Mouse (Mus musculus): ENCODE data around the gene Hcar1. TPM values are rescaled to one million over a fixed set of nuclear protein-coding genes. Genes with fewer than 3 reads are reported as not detected.
A peak's percentile ranks its signal among the peaks of the same experiment; 100 is the strongest.

The Hcar1 gene
- total RNA-seq, 2 experiments from 2014 or later: 0.54 to 0.69 TPM

- DNase-seq: no peak
- intact Hi-C loops (cut with DNase I): no loop called here
Measured at GRCm38 (mm10) chr5:123866457-123866856, 13.4 kb downstream of the Hcar1 start.

- intact Hi-C loops (cut with DNase I): no loop called here
Measured at GRCm38 (mm10) chr5:123865365-123865764, 14.5 kb downstream of the Hcar1 start, which contains the start of gene Hcar2. Gene Hcar2, minus strand, starts transcription at chr5:123865499.

DNA sequence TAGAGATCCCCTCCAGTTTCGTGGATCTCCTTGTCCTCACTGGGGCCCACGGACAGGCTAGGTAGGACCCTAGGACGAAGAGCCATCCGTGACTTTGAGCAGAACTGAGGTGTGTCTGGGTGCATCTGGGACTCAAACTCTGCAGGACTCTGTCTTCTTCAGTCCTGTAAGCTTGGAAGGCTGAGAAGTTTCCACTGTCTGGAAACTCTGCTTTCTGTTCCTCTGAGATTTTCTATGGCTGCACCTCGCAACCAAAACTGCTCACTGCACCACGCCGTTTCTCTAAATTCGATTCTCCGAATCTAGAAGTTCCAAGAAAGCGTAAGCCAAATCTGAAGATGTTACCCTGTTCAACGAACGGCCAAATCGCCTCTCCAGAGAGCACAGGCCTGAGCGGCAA, 15.9 kb downstream of the Hcar1 start:
- intact Hi-C loops (cut with DNase I): no loop called here
- DNase-seq: no peak

More at GRCm38 (mm10) chr5:123865365-123865764, 14.5 kb downstream of the Hcar1 start, which contains the start of gene Hcar2:
- no peak for DNase-seq

- intact Hi-C loops (cut with DNase I): no loop called here
- DNase-seq: no peak
Measured at GRCm38 (mm10) chr5:123862374-123863350, 17.2 kb downstream of the Hcar1 start.

DNA sequence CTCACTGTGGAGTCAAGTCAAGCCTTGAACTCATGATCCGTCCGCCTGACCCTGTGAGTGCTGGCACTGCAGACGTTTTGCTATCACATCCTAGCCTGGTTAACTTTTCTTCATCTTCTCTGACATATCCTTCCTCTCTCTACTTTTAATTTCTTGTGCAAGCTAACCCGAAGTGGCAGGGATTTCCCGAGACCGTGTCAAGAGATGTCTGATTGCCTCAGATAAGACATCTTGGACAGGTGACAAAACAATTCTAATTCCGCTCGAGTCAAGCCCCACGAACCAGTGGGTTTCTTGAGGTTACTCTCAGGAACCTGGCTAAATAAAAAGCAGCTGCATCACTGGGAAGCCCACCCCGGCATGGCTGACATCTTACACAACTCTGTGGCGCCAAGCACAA, 21.0 kb downstream of the Hcar1 start:
- intact Hi-C loops (cut with DNase I): no loop called here
- DNase-seq: no peak

DNA sequence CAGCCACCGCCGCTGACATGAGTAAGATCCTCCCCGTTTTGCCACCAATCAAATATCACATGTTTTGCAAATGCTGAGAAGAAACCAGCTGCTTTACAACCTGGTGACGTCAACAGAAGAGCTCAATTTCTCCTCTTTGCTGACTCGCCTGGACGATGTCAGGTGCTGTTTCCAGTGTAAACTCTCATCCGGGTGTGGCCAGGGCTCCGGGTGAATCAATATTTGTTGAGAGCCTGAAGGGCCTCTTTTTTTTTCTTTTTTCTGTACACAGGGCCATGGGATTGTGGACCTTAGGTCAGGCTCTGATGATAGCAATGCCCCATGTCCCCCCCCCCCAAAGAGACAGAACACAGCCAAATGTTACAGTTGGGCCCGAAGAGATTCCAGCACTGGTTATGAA, 25.3 kb downstream of the Hcar1 start:
- intact Hi-C loops (cut with DNase I): no loop called here
- DNase-seq: no peak

DNA sequence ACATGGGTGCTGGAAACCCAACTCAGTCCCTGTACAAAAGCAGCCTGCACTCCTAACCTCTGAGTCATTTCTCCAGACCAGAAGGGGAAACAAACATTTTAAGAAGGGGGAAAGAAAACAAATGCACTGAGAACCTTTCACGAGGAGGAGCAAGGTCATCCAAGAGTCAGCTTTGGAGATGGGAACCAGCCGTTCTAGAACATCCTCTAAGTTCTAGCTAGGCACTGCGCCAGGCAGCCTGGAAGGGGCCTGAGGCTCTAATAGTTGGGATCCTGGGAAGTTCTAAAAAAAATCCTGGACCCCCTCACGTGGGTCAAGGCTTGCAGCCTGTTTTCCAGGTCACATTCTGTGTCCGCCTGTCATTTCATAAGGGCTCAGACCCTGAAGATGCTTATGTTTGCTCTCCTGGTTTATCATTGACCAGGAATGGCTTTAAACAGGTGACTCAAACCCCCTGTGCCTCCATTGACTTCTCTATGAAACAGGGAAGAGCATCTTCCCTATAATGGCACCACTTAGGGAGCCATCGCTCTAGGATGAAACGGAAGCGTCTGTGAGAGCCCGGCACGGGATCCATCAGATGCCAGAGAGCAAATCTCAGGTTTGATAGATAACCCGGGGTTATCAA, 25.8 kb downstream of the Hcar1 start:
- no peak for DNase-seq
- intact Hi-C loops (cut with DNase I): no loop called here

DNA sequence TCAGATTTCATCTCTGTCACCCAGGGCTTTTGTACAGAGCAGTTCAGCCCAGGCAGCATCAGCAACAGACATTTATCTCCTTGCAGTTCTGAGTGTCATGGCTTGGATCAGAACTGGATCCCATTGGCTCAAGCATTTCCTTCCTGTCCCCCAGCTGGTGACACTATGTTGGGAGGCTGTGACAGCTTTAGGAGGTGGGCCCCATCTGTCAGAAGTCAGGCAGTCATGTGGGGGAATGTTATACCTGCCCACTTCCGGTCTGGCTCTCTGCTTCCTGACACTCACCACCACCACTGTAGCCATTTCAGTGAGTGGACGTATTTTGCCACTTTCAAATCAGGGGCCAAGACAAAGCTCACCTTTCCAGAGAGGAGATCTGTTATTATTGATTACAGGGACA, 28.4 kb downstream of the Hcar1 start:
- intact Hi-C loops (cut with DNase I): no loop called here
- no peak for DNase-seq

DNA sequence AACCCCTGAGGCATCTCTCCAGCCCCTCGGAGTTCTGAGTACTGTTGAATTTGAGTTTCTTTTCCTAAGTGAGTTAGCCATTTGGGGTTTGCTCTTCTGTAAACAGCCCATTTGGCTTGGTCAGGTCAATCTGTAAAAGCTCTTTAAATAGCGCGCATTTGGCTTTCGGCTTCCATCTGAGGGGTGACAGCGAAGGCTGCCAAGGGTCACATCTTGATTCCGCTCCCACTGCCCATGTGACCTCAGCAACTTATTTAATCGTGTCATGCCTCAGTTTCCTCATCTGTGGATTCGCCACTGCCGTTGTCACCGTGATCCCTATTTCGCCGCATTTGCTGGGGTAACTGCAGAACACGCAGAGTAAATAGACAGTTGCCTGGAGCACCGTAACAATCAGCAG, 35.5 kb downstream of the Hcar1 start:
- DNase-seq: no peak
- intact Hi-C loops (cut with DNase I): no loop called here

- no peak for DNase-seq
- intact Hi-C loops (cut with DNase I): no loop called here
Measured at GRCm38 (mm10) chr5:123843816-123844215, 36.0 kb downstream of the Hcar1 start.

GRCm38 (mm10) chr5:123842935-123843282, 36.9 kb downstream of the Hcar1 start:
- no peak for DNase-seq
- intact Hi-C loops (cut with DNase I): no loop called here

DNA sequence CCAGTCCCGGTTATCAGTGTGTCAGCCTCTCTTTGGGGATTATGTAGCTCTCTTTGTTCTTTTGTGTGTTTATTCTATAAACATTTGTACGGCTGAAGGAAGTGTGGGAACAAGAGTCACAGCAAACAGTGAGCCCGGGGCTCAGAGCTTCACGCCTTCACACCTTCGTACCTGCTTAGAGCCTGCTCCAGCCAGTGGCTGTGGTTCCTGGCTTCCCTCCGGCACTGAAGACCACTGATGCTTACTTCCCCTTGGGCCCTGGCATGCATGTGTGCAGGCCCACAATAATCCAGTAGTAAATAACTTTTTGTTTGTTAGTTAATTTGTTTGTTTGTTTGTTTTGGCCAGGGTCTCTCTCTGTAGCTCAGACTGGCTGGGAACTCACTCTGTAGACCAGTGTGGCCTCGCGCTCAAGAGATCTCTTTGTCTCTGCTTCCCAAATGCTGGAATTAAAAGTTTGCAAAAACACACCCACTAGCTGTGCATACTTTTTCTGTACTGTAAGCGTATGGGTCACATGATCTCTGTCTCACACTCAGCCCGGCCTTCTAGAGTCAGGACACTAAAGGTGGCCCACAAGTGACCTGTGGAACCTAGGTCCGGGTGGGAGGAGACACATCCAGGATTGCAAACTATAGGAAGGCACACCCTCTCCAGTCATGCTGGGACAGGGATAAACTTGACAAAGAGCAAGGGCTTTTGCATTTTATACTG, 37.4 kb downstream of the Hcar1 start:
- intact Hi-C loops (cut with DNase I): no loop called here
- no peak for DNase-seq

- intact Hi-C loops (cut with DNase I): no loop called here
- no peak for DNase-seq
Measured at GRCm38 (mm10) chr5:123837371-123837770, 42.4 kb downstream of the Hcar1 start.

DNA sequence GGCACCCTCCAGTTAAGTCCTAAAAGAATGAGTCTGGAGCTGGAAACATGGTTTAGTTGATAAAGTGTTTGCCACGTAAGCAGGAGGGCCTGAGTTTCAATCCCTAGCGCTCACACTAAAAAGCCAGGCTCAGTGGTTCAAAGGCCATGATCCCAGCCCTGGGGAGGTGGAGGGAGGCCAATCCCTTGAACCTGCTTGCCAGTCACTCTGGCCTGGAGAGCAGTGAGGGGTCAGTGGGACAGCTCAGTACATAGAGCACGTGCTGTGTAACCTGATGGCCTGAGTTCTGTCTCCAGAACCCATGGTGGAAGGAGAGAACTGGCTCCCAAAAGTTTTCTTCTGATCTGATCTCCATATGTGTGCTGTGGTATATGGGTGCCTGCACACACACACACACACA, 45.0 kb downstream of the Hcar1 start:
- intact Hi-C loops (cut with DNase I): no loop called here
- DNase-seq: no peak

DNA sequence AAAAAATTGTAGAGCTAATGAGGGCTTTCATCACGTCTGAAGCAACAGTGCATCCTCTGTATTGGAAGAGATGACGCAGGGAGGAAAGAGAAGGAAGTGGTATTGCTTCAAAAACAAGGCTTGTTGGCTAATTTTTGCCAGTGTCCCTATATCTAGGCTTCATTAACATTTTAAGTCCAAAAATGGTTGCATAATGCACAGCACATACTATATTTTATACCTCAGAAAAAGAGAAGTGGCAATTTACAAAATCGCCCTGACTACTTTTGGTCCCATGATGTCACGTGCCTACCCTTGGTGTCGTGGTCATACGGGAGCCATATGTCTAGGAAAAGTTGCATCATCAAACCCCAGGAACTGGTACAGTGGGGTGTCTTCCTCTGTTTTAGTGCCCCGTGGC, 47.5 kb downstream of the Hcar1 start:
- intact Hi-C loops (cut with DNase I): no loop called here
- no peak for DNase-seq

DNA sequence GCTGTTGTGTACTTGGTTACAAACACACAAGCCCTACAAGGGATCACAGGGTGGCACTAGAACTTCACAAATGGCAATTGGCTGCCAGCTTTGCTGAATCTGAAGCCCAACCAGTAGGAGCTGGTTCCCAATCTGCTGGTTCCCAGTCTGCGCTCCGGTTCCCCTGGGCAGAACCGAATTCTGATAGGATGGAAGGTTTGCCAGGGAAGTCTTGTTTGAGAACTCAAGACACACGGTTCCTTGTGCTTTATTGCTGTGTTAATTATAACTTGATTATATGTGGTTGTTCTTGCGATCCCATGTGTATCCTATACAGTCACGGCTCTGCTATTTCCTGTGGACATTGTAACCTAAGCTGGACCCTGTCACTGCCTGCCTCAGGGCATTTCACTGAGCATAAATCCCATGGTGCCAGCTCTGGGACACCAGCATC, 52.1 kb downstream of the Hcar1 start:
- DNase-seq: peak; percentile 22 to 25
- intact Hi-C loops (cut with DNase I): loop anchor here (1.0 to 10.0 kb wide), 2 partner anchors 78 to 167 kb away; no protein-coding TSS in a partner anchor

Other genes with a start within 250 kb of the Hcar1 start
- 100 to 1,000 TPM; 164 to 217 TPM for gene Clip1, start 195.4 kb downstream of the Hcar1 start, total RNA-seq (2021)
- gene Zcchc8, start 158.9 kb downstream of the Hcar1 start, total RNA-seq (2021): 10 to 100 TPM; 22.6 to 25.0 TPM
- 10 to 100 TPM; 45.1 to 48.1 TPM for gene Rsrc2, start 130.6 kb downstream of the Hcar1 start, total RNA-seq (2021)
- under 1 TPM; 0.19 to 0.78 TPM for gene Kntc1, start 130.3 kb downstream of the Hcar1 start, total RNA-seq (2021)
- under 1 TPM in 1 of 2 experiments, not detected in 1; 0.31 TPM for gene Hcar2, start 14.5 kb downstream of the Hcar1 start, total RNA-seq (2021)
- 10 to 100 TPM; 49.6 to 51.2 TPM for gene Denr, start 27.2 kb upstream of the Hcar1 start, total RNA-seq (2021)
- not detected for gene Gm43518, start 47.4 kb upstream of the Hcar1 start, total RNA-seq (2021)
- gene Ccdc62, start 50.7 kb upstream of the Hcar1 start, total RNA-seq (2021): 1 to 10 TPM; 2.6 to 3.7 TPM
- gene Hip1r, start 93.6 kb upstream of the Hcar1 start, total RNA-seq (2021): 10 to 100 TPM in 1 of 2 experiments, 1 to 10 TPM in 1; 8.6 to 17.0 TPM
- gene Vps37b, start 152.2 kb upstream of the Hcar1 start, total RNA-seq (2021): 10 to 100 TPM; 19.6 to 25.0 TPM
- gene Abcb9, start 215.8 kb upstream of the Hcar1 start, total RNA-seq (2021): 1 to 10 TPM; 7.6 to 8.3 TPM
- 10 to 100 TPM; 14.4 to 16.2 TPM for gene Ogfod2, start 232.3 kb upstream of the Hcar1 start, total RNA-seq (2021)
- gene Arl6ip4, start 236.1 kb upstream of the Hcar1 start, total RNA-seq (2021): 10 to 100 TPM; 36.5 to 39.0 TPM

Data from heart, postnatal 36 days (tissue).